ENCODE assay signal across 8 mouse cellular contexts in the genomic region with DNA sequence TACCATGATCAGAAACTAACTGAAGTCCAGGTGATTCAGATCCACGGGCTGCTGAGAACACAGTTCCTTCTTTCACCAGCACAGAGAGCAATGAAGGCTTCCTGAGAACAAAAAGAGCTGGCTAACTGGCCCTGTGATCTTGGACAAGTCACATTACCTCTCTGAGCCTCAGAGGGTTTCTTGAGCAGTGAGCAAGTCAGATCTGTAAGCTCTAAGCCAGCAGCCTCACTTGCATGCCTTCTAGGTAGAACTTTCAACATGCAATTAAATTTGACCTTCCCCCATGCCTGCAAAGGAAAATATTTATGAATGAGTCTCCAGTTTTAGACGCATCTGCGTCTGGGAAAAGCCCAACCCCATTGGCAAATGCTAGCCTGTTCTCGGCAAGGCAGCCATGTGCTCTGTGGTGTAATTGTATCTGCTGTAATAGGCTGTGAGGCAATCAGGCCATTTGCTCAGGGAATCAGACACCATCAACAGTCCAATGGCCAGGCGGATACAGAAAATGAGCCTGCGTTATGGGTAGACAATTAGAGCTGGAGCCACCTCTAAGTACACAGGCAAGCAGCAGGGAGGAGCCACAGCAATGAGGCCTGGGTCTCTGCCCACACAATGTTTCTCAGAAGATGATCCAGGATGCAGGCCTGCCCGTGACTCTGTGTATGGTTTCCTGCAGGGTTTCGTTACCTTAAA.
DNase-seq lines count a peak whose midpoint lies in the region; ATAC-seq and TF ChIP-seq lines count a peak whose summit lies in the region.

No protein-coding gene starts in this region.

- H3K4me2 ChIP-seq in intestine, embryonic 15.5 days (replicated peaks) = no peak overlapping the region
- H3K4me2 ChIP-seq in intestine, postnatal 0 days (replicated peaks; ENCODE audit: low read depth) = no peak overlapping the region
- H3K4me2 ChIP-seq in hindbrain, embryonic 12.5 days (replicated peaks) = no peak overlapping the region
- H3K4me2 ChIP-seq in lung, postnatal 0 days (replicated peaks; ENCODE audit: low read depth, low read length) = no peak overlapping the region

- 48% methylated on average over 8 of the region's 8 CpGs for WGBS in intestine, embryonic 15.5 days
- 54% methylated on average over 8 of the region's 8 CpGs for WGBS in intestine, postnatal 0 days
- 63% methylated on average over 8 of the region's 8 CpGs for WGBS in embryonic facial prominence, embryonic 10.5 days
- WGBS in hindbrain, embryonic 12.5 days = 71% methylated on average over 8 of the region's 8 CpGs
- WGBS in lung, postnatal 0 days = 62% methylated on average over 8 of the region's 8 CpGs

- TF ChIP-seq EP300 in lung, postnatal 0 days (IDR thresholded peaks at IDR 0.05) = no peak

- no peaks in the 10 kb centered on the region for H3K36me3 ChIP-seq in intestine, embryonic 15.5 days
- no peaks in the 10 kb centered on the region for H3K36me3 ChIP-seq in intestine, postnatal 0 days (ENCODE audit: control insufficient read depth, insufficient read depth)
- no peaks in the 10 kb centered on the region for H3K36me3 ChIP-seq in embryonic facial prominence, embryonic 10.5 days (replicated peaks)
- H3K36me3 ChIP-seq in hindbrain, embryonic 12.5 days = no peaks in the 10 kb centered on the region
- no peaks in the 10 kb centered on the region for H3K36me3 ChIP-seq in lung, postnatal 0 days (ENCODE audit: insufficient read depth, low read length)

- TF ChIP-seq CTCF in intestine, postnatal 0 days (IDR thresholded peaks at IDR 0.05; ENCODE audit: low read depth) = no peak
- no peak for TF ChIP-seq CTCF in lung, postnatal 0 days (IDR thresholded peaks at IDR 0.05)

- DNase-seq in embryonic facial prominence, embryonic 10.5 days (ENCODE audit: low spot score) = peak; percentile 53
- peak; percentile 34 for DNase-seq in lung, postnatal 0 days (ENCODE audit: low spot score)
- peak; percentile 12 for DNase-seq in thymus, postnatal 25 days
- DNase-seq in spleen, postnatal 10 days (ENCODE audit: low spot score in 2 of 2) = no peak
- no peak for DNase-seq in heart, postnatal 25 days (ENCODE audit: low spot score)

- H3K4me3 ChIP-seq in intestine, embryonic 15.5 days (replicated peaks) = no peak overlapping the region
- no peak overlapping the region for H3K4me3 ChIP-seq in intestine, postnatal 0 days (ENCODE audit: low read depth, low read length)
- H3K4me3 ChIP-seq in embryonic facial prominence, embryonic 10.5 days = no peak overlapping the region
- no peak overlapping the region for H3K4me3 ChIP-seq in hindbrain, embryonic 12.5 days
- H3K4me3 ChIP-seq in lung, postnatal 0 days (ENCODE audit: low read depth, low read length) = no peak overlapping the region

- intact Hi-C loops in heart, postnatal 25 days (cut with DNase I) = no loop called here

- no peaks in the 10 kb centered on the region for H3K9me3 ChIP-seq in intestine, embryonic 15.5 days
- H3K9me3 ChIP-seq in intestine, postnatal 0 days (ENCODE audit: control insufficient read depth) = no peaks in the 10 kb centered on the region
- H3K9me3 ChIP-seq in embryonic facial prominence, embryonic 10.5 days = no peaks in the 10 kb centered on the region
- H3K9me3 ChIP-seq in hindbrain, embryonic 12.5 days (replicated peaks) = no peaks in the 10 kb centered on the region
- H3K9me3 ChIP-seq in lung, postnatal 0 days (ENCODE audit: low read length) = no peaks in the 10 kb centered on the region

- no peak overlapping the region for H3K9ac ChIP-seq in intestine, embryonic 15.5 days
- H3K9ac ChIP-seq in intestine, postnatal 0 days (ENCODE audit: low read depth, low read length) = no peak overlapping the region
- no peak overlapping the region for H3K9ac ChIP-seq in hindbrain, embryonic 12.5 days
- no peak overlapping the region for H3K9ac ChIP-seq in lung, postnatal 0 days (replicated peaks; ENCODE audit: low read depth)

- no peaks in the 10 kb centered on the region for H3K27me3 ChIP-seq in intestine, embryonic 15.5 days (replicated peaks)
- no peaks in the 10 kb centered on the region for H3K27me3 ChIP-seq in intestine, postnatal 0 days (replicated peaks; ENCODE audit: control insufficient read depth, insufficient read depth, low read length)
- H3K27me3 ChIP-seq in embryonic facial prominence, embryonic 10.5 days (replicated peaks; ENCODE audit: low read depth, poor library complexity, severe bottlenecking) = no peaks in the 10 kb centered on the region
- H3K27me3 ChIP-seq in hindbrain, embryonic 12.5 days = no peaks in the 10 kb centered on the region
- H3K27me3 ChIP-seq in lung, postnatal 0 days (replicated peaks; ENCODE audit: insufficient read depth, low read length) = no peaks in the 10 kb centered on the region

- no peaks in the 10 kb centered on the region for H3K4me1 ChIP-seq in intestine, embryonic 15.5 days (replicated peaks)
- H3K4me1 ChIP-seq in intestine, postnatal 0 days (replicated peaks; ENCODE audit: control insufficient read depth, insufficient read depth, low read length) = no peaks in the 10 kb centered on the region
- H3K4me1 ChIP-seq in embryonic facial prominence, embryonic 10.5 days = no peaks in the 10 kb centered on the region
- no peaks in the 10 kb centered on the region; the same call in 1 of the 2 replicates for H3K4me1 ChIP-seq in hindbrain, embryonic 12.5 days
- no peaks in the 10 kb centered on the region for H3K4me1 ChIP-seq in lung, postnatal 0 days (ENCODE audit: insufficient read depth, low read depth, low read length)

- 0 out of 2 replicates have a peak, but pooled peaks have one; percentile 45 for ATAC-seq in intestine, embryonic 15.5 days
- ATAC-seq in intestine, postnatal 0 days = no peak
- peak; percentile 61; the same call in 1 of the 2 replicates for ATAC-seq in hindbrain, embryonic 12.5 days (ENCODE audit: low FRiP score)
- ATAC-seq in lung, postnatal 0 days = peak; percentile 19; the same call in 1 of the 2 replicates

- H3K27ac ChIP-seq in intestine, embryonic 15.5 days = no peak overlapping the region
- no peak overlapping the region for H3K27ac ChIP-seq in intestine, postnatal 0 days (ENCODE audit: low read depth, low read length)
- peak overlapping the region; percentile 44; the same call in 1 of the 2 replicates for H3K27ac ChIP-seq in embryonic facial prominence, embryonic 10.5 days (replicated peaks)
- peak overlapping the region; percentile 40; the same call in 1 of the 2 replicates for H3K27ac ChIP-seq in hindbrain, embryonic 12.5 days
- no peak overlapping the region for H3K27ac ChIP-seq in lung, postnatal 0 days (ENCODE audit: low read length)

Comparison
In these comparisons a context has a peak if more than half of its experiments do, and no peak if none do; other contexts are left out.
1. H3K27ac ChIP-seq: peak in embryonic facial prominence, embryonic 10.5 days (single experiment) and hindbrain, embryonic 12.5 days (single experiment); none in intestine, embryonic 15.5 days (single experiment), intestine, postnatal 0 days (single experiment) and lung, postnatal 0 days (single experiment).
2. DNase-seq: peak in embryonic facial prominence, embryonic 10.5 days (single experiment), lung, postnatal 0 days (single experiment) and thymus, postnatal 25 days (single experiment); none in spleen, postnatal 10 days (0 of 2) and heart, postnatal 25 days (single experiment).